Mouse (Mus musculus) MEL (cell line): Measurements from ENCODE around the gene Pxn. TPM values are rescaled to one million over a fixed set of nuclear protein-coding genes. Genes with fewer than 3 reads are reported as not detected.

ENCODE experiments used
- DNase-seq: peaks from one replicate; pipeline ENCODE4 v3.0.0; 2011; ENCODE audit warnings: low read depth, low spot score
- H3K27ac ChIP-seq: 2 replicates; pipeline ENCODE4 v1.5.1; 2012; ENCODE audit warnings: low read depth, mild to moderate bottlenecking, control low read depth, low read length, moderate library complexity; ENCODE audit not compliant: control insufficient read depth
- H3K27me3 ChIP-seq, 2 experiments: fragments of 150-350 bp in 1 of 2; sonication (generic) in 1 of 2; 2 replicates each; pipeline ENCODE4 v1.6.1; 2012; ENCODE audit warnings: low read length in 2 of 2, mild to moderate bottlenecking in 2 of 2, improper control_type of control experiment in 1 of 2, moderate library complexity in 1 of 2; ENCODE audit not compliant: insufficient read depth in 2 of 2, control insufficient read depth in 1 of 2
- H3K36me3 ChIP-seq, 2 experiments: 2 replicates each; pipeline ENCODE4 v1.6.1; 2012 to 2014; ENCODE audit warnings: low read length in 2 of 2, improper control_type of control experiment in 1 of 2, inconsistent platforms in 1 of 2, mild to moderate bottlenecking in 1 of 2; ENCODE audit not compliant: insufficient read depth in 2 of 2, control insufficient read depth in 1 of 2
- H3K4me1 ChIP-seq, 2 experiments: fragments of 150-350 bp in 1 of 2; sonication (generic) in 1 of 2; 2 replicates each; pipeline ENCODE4 v1.6.1; 2012; ENCODE audit warnings: low read length in 2 of 2, improper control_type of control experiment in 1 of 2, mild to moderate bottlenecking in 1 of 2; ENCODE audit not compliant: insufficient read depth in 2 of 2, control insufficient read depth in 1 of 2
- H3K4me3 ChIP-seq, 2 experiments: fragments of 150-350 bp in 1 of 2; sonication (generic) in 1 of 2; 2 replicates each; pipeline ENCODE4 v1.5.1; 2012; ENCODE audit warnings: low read depth in 2 of 2, low read length in 2 of 2, mild to moderate bottlenecking in 2 of 2, moderate library complexity in 2 of 2, control low read depth in 1 of 2, improper control_type of control experiment in 1 of 2; ENCODE audit not compliant: control insufficient read depth in 1 of 2, insufficient read depth in 1 of 2
- H3K79me2 ChIP-seq: 2 replicates; pipeline ENCODE4 v1.6.1; 2012; ENCODE audit warnings: mild to moderate bottlenecking, low read length, moderate library complexity; ENCODE audit not compliant: control insufficient read depth, poor library complexity, insufficient read depth
- H3K9ac ChIP-seq: 2 replicates; pipeline ENCODE4 v1.6.1; 2012; ENCODE audit warnings: low read depth, mild to moderate bottlenecking, control low read depth, low read length, moderate library complexity; ENCODE audit not compliant: control insufficient read depth, poor library complexity, severe bottlenecking
- H3K9me3 ChIP-seq: fragments of 150-350 bp; sonication (generic); replicated peaks from 2 replicates; pipeline ENCODE4 v1.6.1; 2012; ENCODE audit warnings: mild to moderate bottlenecking, low read length, improper control_type of control experiment, moderate library complexity; ENCODE audit not compliant: insufficient read depth
- BHLHE40 ChIP-seq: IDR thresholded peaks from 2 replicates; pipeline ENCODE4 v1.6.1; 2012; ENCODE audit warnings: low read depth, mild to moderate bottlenecking, inconsistent platforms, low read length, improper control_type of control experiment, borderline replicate concordance
- CHD1 ChIP-seq: IDR thresholded peaks from 2 replicates; pipeline ENCODE4 v1.6.1; 2012; ENCODE audit warnings: low read depth, mild to moderate bottlenecking, inconsistent platforms, low read length, improper control_type of control experiment
- CTCF ChIP-seq, 3 experiments: IDR thresholded peaks in 2 of 3; conservative IDR thresholded peaks in 1 of 3; 2 replicates each; pipeline ENCODE4 v1.5.1; 2011 to 2012; ENCODE audit warnings: low read length in 3 of 3, low read depth in 2 of 3, mild to moderate bottlenecking in 2 of 3, improper control_type of control experiment in 1 of 3, inconsistent platforms in 1 of 3, mixed read lengths in 1 of 3, moderate library complexity in 1 of 3; ENCODE audit not compliant: control insufficient read depth in 1 of 3, insufficient read depth in 1 of 3, poor library complexity in 1 of 3, severe bottlenecking in 1 of 3
- ELF1 ChIP-seq: IDR thresholded peaks from 2 replicates; pipeline ENCODE4 v1.6.1; 2014; ENCODE audit warnings: low read depth, mild to moderate bottlenecking, inconsistent platforms, low read length, improper control_type of control experiment, moderate library complexity
- EP300 ChIP-seq, 2 experiments: IDR thresholded peaks; 2 replicates each; pipeline ENCODE4 v1.6.1; 2011; ENCODE audit warnings: improper control_type of control experiment in 2 of 2, low read length in 2 of 2, low read depth in 1 of 2, mild to moderate bottlenecking in 1 of 2
- ETS1 ChIP-seq: IDR thresholded peaks from 2 replicates; pipeline ENCODE4 v1.6.1; 2012; ENCODE audit warnings: low read depth, mild to moderate bottlenecking, inconsistent platforms, low read length, improper control_type of control experiment, moderate library complexity
- GABPA ChIP-seq: IDR thresholded peaks from 2 replicates; pipeline ENCODE4 v1.6.1; 2012; ENCODE audit warnings: low read depth, mild to moderate bottlenecking, inconsistent platforms, low read length, improper control_type of control experiment, moderate library complexity
- GATA1 ChIP-seq: IDR thresholded peaks from 2 replicates; pipeline ENCODE4 v1.6.1; 2011; ENCODE audit warnings: low read depth, low read length, improper control_type of control experiment
- HCFC1 ChIP-seq: IDR thresholded peaks from 2 replicates; pipeline ENCODE4 v1.6.1; 2012; ENCODE audit warnings: low read depth, mild to moderate bottlenecking, inconsistent platforms, low read length, improper control_type of control experiment, moderate library complexity
- JUND ChIP-seq: IDR thresholded peaks from 2 replicates; pipeline ENCODE4 v1.6.1; 2011; ENCODE audit warnings: low read depth, mild to moderate bottlenecking, improper control_type of control experiment, low read length
- MAFK ChIP-seq: IDR thresholded peaks from 2 replicates; pipeline ENCODE4 v1.6.1; 2011; ENCODE audit warnings: low read depth, mild to moderate bottlenecking, low read length, improper control_type of control experiment, borderline replicate concordance
- MAX ChIP-seq: IDR thresholded peaks from 2 replicates; pipeline ENCODE4 v1.6.1; 2011; ENCODE audit warnings: low read length, improper control_type of control experiment
- MAZ ChIP-seq: IDR thresholded peaks from 2 replicates; pipeline ENCODE4 v1.6.1; 2012; ENCODE audit warnings: low read depth, mild to moderate bottlenecking, inconsistent platforms, low read length, improper control_type of control experiment
- MEF2A ChIP-seq: IDR thresholded peaks from 2 replicates; pipeline ENCODE4 v1.6.1; 2014; ENCODE audit warnings: low read depth, mild to moderate bottlenecking, inconsistent platforms, low read length, improper control_type of control experiment; ENCODE audit not compliant: poor library complexity, insufficient replicate concordance, severe bottlenecking; ENCODE audit errors: extremely low read depth
- MXI1 ChIP-seq: IDR thresholded peaks from 2 replicates; pipeline ENCODE4 v1.6.1; 2011; ENCODE audit warnings: mild to moderate bottlenecking, low read depth, low read length, improper control_type of control experiment
- MYB ChIP-seq: IDR thresholded peaks from 2 replicates; pipeline ENCODE4 v1.6.1; 2011; ENCODE audit warnings: mild to moderate bottlenecking, low read depth, low read length, improper control_type of control experiment
- MYC ChIP-seq: IDR thresholded peaks from 2 replicates; pipeline ENCODE4 v1.6.1; 2011; ENCODE audit warnings: low read depth, mild to moderate bottlenecking, low read length, improper control_type of control experiment, moderate library complexity
- NELFE ChIP-seq: IDR thresholded peaks from 2 replicates; pipeline ENCODE4 v1.6.1; 2011; ENCODE audit warnings: low read depth, low read length, improper control_type of control experiment
- POLR2AphosphoS5 ChIP-seq: IDR thresholded peaks from 2 replicates; pipeline ENCODE4 v1.6.1; 2012; ENCODE audit warnings: low read depth, borderline replicate concordance, mild to moderate bottlenecking, inconsistent platforms, low read length, moderate library complexity, mixed read lengths
- RCOR1 ChIP-seq: IDR thresholded peaks from 2 replicates; pipeline ENCODE4 v1.6.1; 2012; ENCODE audit warnings: low read depth, mild to moderate bottlenecking, inconsistent platforms, low read length, improper control_type of control experiment
- SMC3 ChIP-seq: IDR thresholded peaks from 2 replicates; pipeline ENCODE4 v1.6.1; 2011; ENCODE audit warnings: low read depth, low read length, improper control_type of control experiment
- TAL1 ChIP-seq: IDR thresholded peaks from 2 replicates; pipeline ENCODE4 v1.6.1; 2012; ENCODE audit warnings: mild to moderate bottlenecking, inconsistent platforms, low read length, moderate library complexity, mixed read lengths
- TCF12 ChIP-seq: IDR thresholded peaks from 2 replicates; pipeline ENCODE4 v1.6.1; 2014; ENCODE audit warnings: low read depth, mild to moderate bottlenecking, inconsistent platforms, low read length, improper control_type of control experiment, moderate library complexity
- USF1 ChIP-seq: IDR thresholded peaks from 2 replicates; pipeline ENCODE4 v1.6.1; 2014; ENCODE audit warnings: low read depth, mild to moderate bottlenecking, inconsistent platforms, low read length, improper control_type of control experiment, moderate library complexity
- ZKSCAN1 ChIP-seq: IDR thresholded peaks from 2 replicates; pipeline ENCODE4 v1.6.1; 2012; ENCODE audit warnings: low read depth, mild to moderate bottlenecking, inconsistent platforms, low read length, improper control_type of control experiment, moderate library complexity
- polyA plus RNA-seq, 2 experiments: library from polyadenylated mRNA; stranded (reverse) in 1 of 2; unstranded in 1 of 2; fragments of >175 nt in 1 of 2; fragments of >200 nt in 1 of 2; gene quantifications; 2 replicates each; pipeline versions ENCODE4 v1.2.1 to v1.2.4; 2012; ENCODE audit warnings: low replicate concordance in 2 of 2, low read depth in 1 of 2; ENCODE audit not compliant: insufficient read length in 2 of 2, insufficient read depth in 1 of 2, missing spikeins in 1 of 2
- total RNA-seq: library from RNA; depleted of rRNA; stranded (reverse); fragments of 300-350 nt; gene quantifications from 2 replicates; pipeline ENCODE4 v1.2.3, GENCODE M21; 2012

Pxn gene
- total and polyA plus RNA-seq, 3 experiments = 15.2 to 167 (median 29.2) TPM

GRCm38 (mm10) chr5:115564737-115565393, 58.4 kb downstream of the Pxn start, which contains the start of gene Gcn1l1 (continued):
- TF ChIP-seq RCOR1 = peak; percentile 16; the same call in 1 of the 2 replicates
- TF ChIP-seq ELF1 = peak; percentile 78
- no peak for TF ChIP-seq ETS1
- no peak for TF ChIP-seq GABPA
- TF ChIP-seq MXI1 = peak; percentile 83; the same call in 1 of the 2 replicates
- no peak for TF ChIP-seq CHD1
- TF ChIP-seq BHLHE40 = no peak
- TF ChIP-seq POLR2AphosphoS5 = no peak
- no peak for TF ChIP-seq EP300 (IDR thresholded peaks at IDR 0.05; ENCODE audit: low read depth in 1 of 2, low read length in 2 of 2)
- TF ChIP-seq CTCF (IDR thresholded peaks at IDR 0.05 in 2 of 3, conservative IDR thresholded peaks at IDR 0.05 in 1 of 3; ENCODE audit: control insufficient read depth in 1 of 3, insufficient read depth in 1 of 3, low read depth in 2 of 3, low read length in 3 of 3, poor library complexity in 1 of 3, severe bottlenecking in 1 of 3) = peak in 2 of 3 experiments; percentile 57 to 80; a peak in 4 of 6 replicates
- no peak for TF ChIP-seq JUND
- no peak for TF ChIP-seq MAFK
- TF ChIP-seq MYC = peak; percentile 81; the same call in 1 of the 2 replicates
- peak; percentile 85 for TF ChIP-seq MAX
- TF ChIP-seq SMC3 = no peak
- TF ChIP-seq ZKSCAN1 = no peak
- no peak for TF ChIP-seq TAL1
- peak; percentile 90 for TF ChIP-seq HCFC1
- peak; percentile 15; the same call in 1 of the 2 replicates for TF ChIP-seq MEF2A

- Histone ChIP-seq H3K4me1 (peaks cover 0 to 7% of the 10 kb centered on the region in 2 experiments; a peak in 2 of 4 replicates), H3K9ac (peak overlapping the region; percentile 86), H3K9me3 (no peaks in the 10 kb centered on the region), H3K27me3 (no peaks in the 10 kb centered on the region), H3K27ac (peak overlapping the region; percentile 26; the same call in 1 of the 2 replicates), H3K36me3 (peaks cover 9 to 16% of the 10 kb centered on the region in 2 experiments), H3K4me3 (peak overlapping the region; percentile 92 to 94), H3K79me2 (peaks cover 67% of the 10 kb centered on the region)
- peak; percentile 54 for DNase-seq
- TF ChIP-seq MYB (no peak), BHLHE40 (no peak), MAZ (no peak), NELFE (peak; percentile 9; the same call in 1 of the 2 replicates), JUND (no peak), TCF12 (no peak), USF1 (no peak), GATA1 (no peak), MEF2A (peak; percentile 4; the same call in 1 of the 2 replicates)
Observed at GRCm38 (mm10) chr5:115565403-115565802, 58.9 kb downstream of the Pxn start.
